Mouse (Mus musculus) kidney, adult 8-10 months (tissue): Measurements from ENCODE around the gene Pgpep1l.
"Not testable (repeated sequence)": the region's sequence is repeated elsewhere in the genome, so short reads cannot be mapped to it uniquely, and the experiment has no call there.

ENCODE experiments used
- DNase-seq, 2 experiments: peaks; one replicate each; pipeline ENCODE4 v3.0.0; 2022

The Pgpep1l gene

DNA sequence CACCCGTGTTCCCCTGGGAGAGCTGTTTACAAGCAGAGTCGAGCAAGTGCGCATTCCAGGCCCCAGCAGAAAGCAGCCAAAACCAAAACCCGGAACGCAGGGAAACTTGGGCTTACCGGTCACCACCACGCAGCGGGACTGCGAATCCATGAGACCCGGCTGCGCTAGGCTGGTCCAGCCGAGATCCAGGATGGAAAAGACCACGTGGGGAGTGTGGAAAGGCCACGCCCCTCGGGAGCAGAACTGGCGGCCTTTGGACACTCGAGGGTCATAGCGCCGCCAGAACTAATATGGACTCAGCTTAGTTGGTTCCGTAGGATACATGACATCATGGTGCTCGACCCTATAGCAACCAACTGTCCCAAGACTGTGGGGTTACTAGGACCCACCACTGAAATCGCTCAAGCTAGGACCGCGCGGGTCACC is at the start of gene Pgpep1l:
TSS of gene Pgpep1l (minus strand) at position 206 of the 426 bp plus-strand sequence.
- DNase-seq: peak; percentile 68 to 80

GRCm38 (mm10) chr7:68313038-68313782 is 49.2 kb upstream of the Pgpep1l start:
- no peak for DNase-seq

DNA sequence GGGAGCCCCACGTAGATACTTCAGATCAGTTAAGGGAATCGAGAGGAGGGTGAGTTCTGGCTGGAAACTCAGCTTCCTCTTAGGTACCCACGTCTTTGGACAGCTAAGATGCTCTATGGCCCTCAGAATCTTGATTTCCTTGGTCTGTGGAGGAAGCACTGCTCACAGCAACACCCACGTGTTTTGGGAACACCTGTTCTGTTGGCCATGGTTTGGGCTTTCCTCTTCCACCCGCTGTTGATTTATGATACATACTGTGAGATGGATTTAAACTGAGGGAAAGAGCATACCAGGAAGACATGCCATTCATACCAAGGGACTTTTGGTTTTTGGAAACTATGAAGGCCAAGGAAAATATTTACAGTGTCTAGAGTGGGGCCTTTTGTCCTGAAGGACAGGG is 48.4 kb upstream of the Pgpep1l start:
- no peak for DNase-seq

DNA sequence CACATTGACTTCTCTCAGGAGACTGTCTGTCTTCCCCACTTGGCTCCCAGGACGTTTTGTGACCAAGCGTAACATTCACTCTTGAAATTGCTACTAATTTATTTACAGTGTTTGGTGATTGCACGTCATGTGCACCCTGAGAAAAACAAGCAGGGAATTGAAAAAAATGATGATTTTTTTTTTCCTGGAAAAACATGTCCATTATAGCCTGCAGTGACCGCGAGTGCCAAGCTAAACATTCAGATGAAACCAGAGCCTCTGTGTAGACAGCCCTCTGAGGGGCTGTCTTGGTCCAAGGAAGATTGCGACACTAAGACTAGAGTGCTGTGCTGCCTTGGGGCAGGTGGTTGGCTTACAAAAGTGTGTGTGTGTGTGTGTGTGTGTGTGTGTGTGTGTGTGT is 47.4 kb upstream of the Pgpep1l start:
- peak in 1 of 2 experiments; percentile 8 for DNase-seq

DNA sequence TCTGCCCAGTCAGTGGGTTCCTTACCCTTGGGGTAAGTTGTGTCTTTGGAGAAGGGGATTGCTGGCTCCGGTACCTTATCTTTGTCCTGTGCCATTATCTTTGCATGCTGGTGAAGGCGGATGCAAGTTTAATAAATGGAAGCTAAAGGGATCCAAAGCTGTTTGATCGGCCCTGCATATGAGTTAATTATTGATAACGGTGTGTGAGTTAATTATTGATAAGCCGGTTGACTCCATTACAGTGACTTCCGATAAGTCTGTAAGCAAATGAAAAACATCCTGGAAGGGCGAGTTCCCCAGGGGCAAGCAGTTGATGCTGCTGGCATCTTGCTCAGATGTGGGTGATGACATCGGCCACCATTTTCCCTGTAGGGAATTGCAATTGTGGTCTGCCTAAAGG is 42.7 kb upstream of the Pgpep1l start:
- peak in 1 of 2 experiments; percentile 45 for DNase-seq

DNA sequence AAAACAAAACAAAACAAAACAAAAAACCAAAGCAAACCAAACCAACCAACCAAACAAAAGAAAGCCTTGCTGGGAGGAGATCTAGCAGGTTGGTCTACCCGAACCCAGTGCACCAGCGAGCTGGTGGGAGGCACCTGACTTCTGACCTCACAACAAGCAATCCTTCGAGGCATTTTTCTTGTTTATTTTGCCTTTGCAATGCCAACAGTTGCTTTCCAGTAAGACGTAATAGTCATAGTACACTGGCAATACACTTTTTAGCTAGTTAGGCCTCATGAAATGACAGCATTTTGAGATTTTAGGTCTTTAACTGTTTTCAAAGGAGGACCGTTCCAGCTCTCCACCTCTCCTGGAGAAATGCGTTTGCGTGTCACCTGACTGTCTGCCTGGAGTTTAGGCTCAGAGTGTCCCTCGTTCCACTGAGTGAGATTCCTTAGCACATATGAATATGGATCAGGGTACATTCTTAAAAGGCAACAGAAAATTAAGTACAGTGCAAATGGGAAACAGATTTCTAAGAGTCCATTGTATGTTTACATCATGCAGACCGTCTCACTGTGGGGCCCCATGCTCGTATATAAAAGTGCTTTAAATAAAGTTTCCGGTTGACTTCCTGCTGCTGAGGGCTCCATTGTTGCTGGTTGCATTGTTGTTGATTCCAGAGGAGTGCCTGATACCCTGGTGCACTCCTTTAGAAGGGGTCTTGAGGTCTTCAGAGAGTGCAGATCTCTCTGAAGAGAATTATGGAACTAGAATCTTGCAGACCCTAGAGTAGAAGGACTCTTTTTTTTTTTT is 41.9 kb upstream of the Pgpep1l start:
- DNase-seq: no peak

DNA sequence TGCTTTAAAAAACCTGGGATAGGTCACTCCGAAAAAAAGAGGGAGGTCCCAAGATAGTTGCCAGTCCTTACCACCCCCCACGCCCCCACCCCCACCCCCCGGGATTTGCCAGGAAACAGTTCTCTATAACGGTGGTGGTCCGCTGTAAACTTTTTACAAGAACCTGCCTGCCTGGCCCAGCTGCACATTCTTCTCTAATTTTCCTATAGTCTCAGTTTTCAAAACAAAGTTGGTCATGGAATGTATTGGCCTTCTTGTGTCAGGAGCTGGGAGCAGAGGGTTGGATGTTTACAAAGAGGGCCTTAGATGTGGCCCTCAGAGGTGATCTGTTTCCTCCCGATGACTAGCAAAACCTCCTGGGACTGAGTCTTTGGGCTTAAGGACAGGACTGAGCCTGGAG is 39.7 kb upstream of the Pgpep1l start:
- DNase-seq: no peak

DNA sequence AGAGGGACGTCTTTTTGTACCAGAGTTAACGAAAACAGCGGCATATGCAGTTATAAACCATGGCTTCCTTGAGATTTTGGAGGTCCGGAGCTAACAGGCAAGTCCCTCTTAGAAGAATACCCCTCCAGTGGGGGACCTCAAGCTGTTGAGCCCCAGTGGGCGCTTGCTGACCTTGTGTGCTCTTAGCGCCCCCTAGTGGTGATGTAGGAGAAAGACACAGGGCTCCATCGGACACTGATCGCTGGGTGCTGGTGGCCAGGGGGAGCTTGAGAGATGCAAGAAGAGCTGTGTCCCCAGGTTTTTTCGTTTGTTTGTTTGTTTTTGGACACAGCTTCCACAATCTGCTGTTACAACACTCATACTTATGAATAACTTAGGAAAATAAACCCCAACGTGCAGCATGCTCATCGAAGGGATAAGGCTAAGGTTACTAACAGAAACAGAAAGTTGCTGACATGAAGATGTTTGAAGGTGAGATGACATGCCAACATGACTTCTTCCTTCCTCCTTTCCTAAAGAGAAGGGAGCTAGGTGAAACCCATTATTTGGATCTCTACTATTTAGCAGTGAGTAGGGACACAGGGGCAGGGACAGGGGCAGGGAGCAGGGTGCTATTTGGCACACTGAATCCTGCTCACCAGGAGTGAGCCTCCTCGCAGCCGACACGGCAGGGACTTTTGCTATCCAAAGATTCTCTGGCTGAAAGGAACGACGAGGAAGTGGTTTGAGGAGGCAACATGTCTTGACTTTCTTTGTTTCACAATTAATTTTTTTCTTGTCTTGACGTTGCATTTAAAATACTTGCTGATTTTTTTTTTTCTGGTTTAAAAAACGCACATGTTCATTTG is 38.8 kb upstream of the Pgpep1l start:
- DNase-seq: peak; percentile 42

DNA sequence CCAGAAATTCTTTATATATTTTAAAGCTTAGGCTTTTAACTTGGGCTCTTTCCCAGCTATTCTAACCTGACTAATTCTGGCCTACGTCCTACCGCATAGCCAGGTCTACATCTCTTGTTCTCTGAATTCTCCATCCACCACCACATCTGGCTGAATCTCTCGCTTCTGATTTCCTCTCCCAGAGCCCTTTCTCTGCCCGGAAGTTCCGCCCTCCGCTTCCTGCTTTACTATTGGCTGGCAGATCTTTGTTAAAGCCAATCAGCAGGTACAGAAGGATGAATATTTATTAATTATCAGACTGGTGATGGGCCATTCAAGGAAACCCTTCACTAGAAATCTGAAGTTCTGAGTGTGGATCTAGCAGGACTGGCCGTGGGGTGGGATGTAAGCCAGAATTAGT is 37.1 kb upstream of the Pgpep1l start:
- no peak for DNase-seq

DNA sequence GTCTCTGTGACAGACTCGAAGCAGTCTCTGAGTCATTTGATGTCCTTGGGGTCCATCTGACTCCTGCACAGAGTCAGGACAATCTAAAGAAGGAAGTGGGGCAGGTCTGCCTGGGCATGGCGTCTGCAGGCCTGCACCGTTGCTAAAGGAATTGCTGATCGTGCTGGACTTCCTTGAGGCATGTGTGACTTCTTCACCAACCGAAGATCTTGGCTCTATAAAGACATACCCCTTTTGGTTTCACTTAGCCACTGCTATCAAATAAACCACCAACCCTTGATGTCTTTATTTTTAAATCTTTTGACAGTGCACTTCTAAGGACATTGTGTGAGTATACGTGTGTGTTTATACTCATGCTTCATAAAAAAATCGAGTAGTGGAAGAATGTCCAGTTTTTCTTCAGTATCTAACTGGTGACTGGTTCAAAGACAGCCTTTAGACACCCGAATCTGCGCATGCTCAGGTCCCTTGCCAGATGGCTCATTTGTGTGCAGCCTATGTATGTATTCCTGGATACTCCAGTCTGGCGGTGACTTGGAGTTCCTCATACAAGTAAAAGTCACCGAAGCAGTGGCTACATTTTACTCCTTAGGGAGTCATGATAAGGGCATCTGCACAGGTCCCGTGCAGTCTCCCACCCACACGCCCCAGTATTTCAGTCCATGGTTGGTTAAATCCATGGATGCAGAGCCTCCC is 34.5 kb upstream of the Pgpep1l start:
- no peak for DNase-seq

GRCm38 (mm10) chr7:68296487-68296886 is 32.5 kb upstream of the Pgpep1l start:
- DNase-seq: no peak

DNA sequence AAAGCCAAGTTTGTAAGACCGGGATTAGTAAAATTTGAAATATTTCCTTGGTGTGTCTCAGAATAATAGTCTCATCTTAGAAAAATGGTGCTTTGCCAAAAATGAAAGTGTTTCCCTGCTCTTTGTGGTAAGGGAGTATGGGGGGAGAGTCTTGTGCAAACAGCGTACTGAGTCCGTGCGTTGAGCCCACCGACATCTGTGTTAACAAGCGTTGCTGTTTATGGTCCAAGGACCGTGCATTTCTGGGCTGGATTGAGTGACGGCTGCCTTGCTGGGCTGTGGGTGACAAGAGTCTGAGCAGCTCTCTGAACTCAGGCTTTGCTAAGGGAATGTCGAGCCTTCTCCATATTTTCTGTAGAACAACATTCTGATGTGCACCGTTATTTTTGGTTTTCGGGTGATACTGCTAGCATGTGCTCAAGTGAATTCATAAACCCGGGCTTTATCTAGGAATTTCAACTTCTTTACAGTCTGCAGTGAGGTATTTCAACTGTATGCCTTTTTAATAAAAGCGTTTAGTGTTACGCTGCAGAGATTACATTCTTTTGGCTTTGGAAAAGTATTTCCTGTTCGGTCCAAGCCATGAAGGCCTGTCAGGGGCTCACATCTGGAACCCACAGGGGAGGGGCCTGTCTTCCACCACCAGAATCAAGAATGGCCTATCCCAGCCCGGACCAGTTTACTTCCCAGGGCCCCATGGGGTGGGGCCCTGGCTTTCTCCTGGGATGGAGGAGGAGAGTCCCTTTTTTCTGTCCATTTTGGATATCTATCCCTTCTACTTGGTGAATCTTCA is 30.2 kb upstream of the Pgpep1l start:
- DNase-seq: no peak

GRCm38 (mm10) chr7:68291603-68292002 is 27.6 kb upstream of the Pgpep1l start:
- no peak for DNase-seq

DNA sequence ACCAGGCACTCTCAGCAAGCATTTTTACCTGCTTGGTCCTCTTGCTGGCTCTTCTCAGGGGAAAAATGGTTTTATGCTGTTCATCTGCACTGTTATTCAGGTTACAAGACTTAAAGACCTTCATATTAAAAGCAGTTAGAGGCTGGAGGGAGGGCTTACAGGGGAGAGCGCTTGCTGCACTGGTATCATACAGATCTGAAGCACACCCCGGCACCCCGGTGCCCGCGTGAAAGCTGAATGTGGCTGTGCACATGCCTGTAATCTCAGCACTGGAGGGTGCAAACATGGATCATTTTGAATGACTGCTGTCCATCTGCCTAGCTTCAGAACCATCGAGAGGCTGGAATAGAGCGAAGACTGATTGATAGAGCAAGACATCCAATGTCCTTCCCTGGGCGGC is 25.0 kb upstream of the Pgpep1l start:
- no peak for DNase-seq

DNA sequence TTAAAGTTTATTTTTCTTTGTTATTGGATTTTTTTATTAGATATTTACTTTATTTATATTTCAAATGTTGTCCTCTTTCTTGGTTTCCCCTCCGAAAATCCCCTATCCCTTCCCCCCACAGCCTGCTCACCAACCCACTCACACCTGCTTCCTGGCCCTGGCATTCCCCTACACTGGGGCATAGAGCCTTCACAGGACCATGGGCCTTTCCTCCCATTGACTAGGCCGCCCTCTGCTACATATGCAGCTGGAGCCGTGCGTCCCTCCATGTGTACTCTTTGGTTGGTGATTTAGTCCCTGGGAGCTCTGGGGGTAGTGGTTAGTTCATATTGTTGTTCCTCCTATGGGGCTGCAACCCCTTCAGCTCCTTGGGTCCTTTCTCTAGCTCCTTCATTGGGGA is 24.0 kb upstream of the Pgpep1l start:
- not testable (repeated sequence) for DNase-seq

DNA sequence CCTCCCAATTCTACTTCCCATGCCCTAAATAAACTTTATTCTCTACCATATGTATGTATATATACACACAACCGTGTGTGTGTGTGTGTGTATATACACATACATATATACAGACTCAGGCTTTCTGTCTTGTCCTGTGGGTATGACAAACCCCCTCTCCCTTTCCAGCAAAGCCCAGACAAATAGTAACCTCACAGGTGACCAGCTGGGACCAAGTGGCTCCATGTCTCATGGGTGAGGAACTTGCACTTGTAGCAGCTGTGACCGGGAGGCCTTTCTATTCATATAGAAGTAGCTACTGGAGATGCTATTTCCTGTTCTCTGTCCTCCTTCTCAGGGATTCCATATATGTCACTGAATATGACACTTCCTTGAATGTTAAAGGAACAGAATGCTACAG is 23.5 kb upstream of the Pgpep1l start:
- DNase-seq: no peak

DNA sequence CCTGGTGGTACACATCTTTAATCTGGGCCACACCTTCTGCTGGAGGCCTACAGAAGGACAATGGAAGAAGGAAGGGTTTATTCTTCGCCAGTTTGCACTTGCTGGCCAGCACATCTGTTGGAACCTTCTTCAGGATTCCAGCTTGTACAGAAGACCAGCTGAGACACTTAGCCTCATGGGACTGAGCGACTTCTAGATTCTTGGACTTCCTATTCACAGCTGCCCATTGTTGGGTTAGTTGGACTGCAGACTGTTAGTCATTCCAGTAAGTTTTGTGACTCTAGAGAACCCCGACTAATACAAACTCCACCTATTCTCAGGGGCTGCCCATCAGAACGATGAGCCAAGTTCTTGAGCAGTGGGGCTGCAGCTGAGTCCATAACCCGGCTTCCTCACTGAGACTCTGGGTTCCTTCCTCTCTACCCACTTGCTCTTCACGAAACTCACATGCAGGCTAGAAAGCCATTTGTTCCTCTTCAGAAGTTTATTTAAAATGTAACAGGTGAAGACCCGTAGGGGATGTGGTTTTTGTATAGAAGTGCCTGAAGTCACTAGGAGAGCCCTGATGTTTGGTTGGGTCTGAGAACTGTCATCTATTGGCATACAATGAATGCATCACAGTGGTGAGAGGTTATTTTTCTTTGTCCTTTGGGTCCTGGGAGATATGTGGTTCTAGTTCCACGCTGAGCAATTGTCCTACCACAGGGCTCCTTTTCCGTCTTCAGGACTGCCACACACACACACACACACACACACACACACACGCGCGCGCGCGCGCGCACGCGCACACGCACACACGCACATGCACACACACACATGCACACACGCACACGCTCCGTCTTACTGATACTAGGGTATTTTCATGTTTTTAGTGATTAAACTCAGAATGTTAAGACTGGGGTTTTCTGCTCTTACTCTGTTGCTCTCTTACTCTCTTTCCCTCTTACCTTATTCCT is 22.8 kb upstream of the Pgpep1l start:
- DNase-seq: no peak

GRCm38 (mm10) chr7:68285851-68286298 is 21.8 kb upstream of the Pgpep1l start:
- DNase-seq: peak; percentile 45 to 65

DNA sequence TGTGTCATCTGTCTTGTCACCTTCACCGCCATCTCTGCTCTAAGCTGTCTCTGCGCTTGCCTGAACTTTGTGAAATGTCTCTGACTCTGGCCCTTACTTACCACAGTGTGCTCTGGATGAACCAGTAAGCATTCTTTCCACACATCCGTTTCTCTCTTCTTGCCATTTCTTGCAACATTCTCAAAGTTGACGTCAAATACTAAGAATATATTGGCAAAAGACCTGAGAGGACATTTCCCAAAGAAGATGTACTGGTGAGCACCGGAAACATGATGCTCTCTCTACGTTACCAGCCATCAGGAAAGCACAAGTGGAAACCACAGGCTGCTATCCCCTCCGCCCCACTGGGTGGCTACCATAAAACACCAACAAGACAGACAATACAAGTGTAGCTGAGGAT is 19.7 kb upstream of the Pgpep1l start:
- no peak for DNase-seq

- not testable (repeated sequence) for DNase-seq
These were observed 19.1 kb upstream of the Pgpep1l start for GRCm38 (mm10) chr7:68283133-68283520.
